Mouse (Mus musculus) thymus, adult 2 months (tissue): ENCODE measurements around the gene Pate2.

ENCODE experiments used
- CTCF ChIP-seq: fragments of 200-500 bp; IDR thresholded peaks from 2 replicates; pipeline ENCODE4 v1.5.1; 2012; ENCODE audit warnings: mild to moderate bottlenecking, control low read depth, low read length, moderate library complexity, borderline replicate concordance; ENCODE audit not compliant: control insufficient read depth, poor library complexity, insufficient read depth; ENCODE audit errors: extremely low read depth
- POLR2A ChIP-seq: fragments of 200-500 bp; IDR thresholded peaks from 2 replicates; pipeline ENCODE4 v1.6.1; 2012; ENCODE audit warnings: mild to moderate bottlenecking, low read length, control low read depth, moderate library complexity; ENCODE audit not compliant: control insufficient read depth, poor library complexity, insufficient read depth; ENCODE audit errors: extremely low read depth

GRCm38 (mm10) chr9:35522821-35523515 is 47.1 kb upstream of the Pate2 start:
- TF ChIP-seq CTCF: no peak
- TF ChIP-seq POLR2A: no peak
